8 mouse cellular contexts compared by ENCODE assay signal in genomic region chr16:34573856-34574491, GRCm38 (mm10). TPM values are rescaled to one million over a fixed set of nuclear protein-coding genes. Genes with fewer than 3 reads are reported as not detected.
DNase-seq lines count a peak whose midpoint lies in the region; ATAC-seq and TF ChIP-seq lines count a peak whose summit lies in the region.

No protein-coding gene starts in this region.

- peak overlapping the region; percentile 92 for H3K4me2 ChIP-seq in kidney, postnatal 0 days (ENCODE audit: low read length)
- H3K4me2 ChIP-seq in heart, postnatal 0 days (ENCODE audit: low read depth, low read length), result peak overlapping the region; percentile 92
- peak overlapping the region; percentile 71 for H3K4me2 ChIP-seq in liver, embryonic 16.5 days (ENCODE audit: low read depth, low read length)

- no peaks in the 10 kb centered on the region for H3K4me1 ChIP-seq in kidney, postnatal 0 days (replicated peaks; ENCODE audit: insufficient read depth, low read length)
- H3K4me1 ChIP-seq in heart, postnatal 0 days (ENCODE audit: control insufficient read depth, insufficient read depth), result 0 out of 2 replicates have a peak, but pooled peaks cover 5% of the 10 kb centered on the region
- H3K4me1 ChIP-seq in liver, embryonic 16.5 days (ENCODE audit: control insufficient read depth, low read depth, low read length), result no peaks in the 10 kb centered on the region; the same call in 1 of the 2 replicates
- H3K4me1 ChIP-seq in testis, adult 2 months (ENCODE audit: control insufficient read depth, insufficient read depth, low read length), result peaks cover 14% of the 10 kb centered on the region

- no peaks in the 10 kb centered on the region for H3K36me3 ChIP-seq in kidney, postnatal 0 days (ENCODE audit: insufficient read depth, low read length)
- H3K36me3 ChIP-seq in heart, postnatal 0 days (replicated peaks; ENCODE audit: control insufficient read depth, insufficient read depth, low read length), result no peaks in the 10 kb centered on the region
- H3K36me3 ChIP-seq in liver, embryonic 16.5 days (ENCODE audit: control insufficient read depth, insufficient read depth), result no peaks in the 10 kb centered on the region
- no peaks in the 10 kb centered on the region for H3K36me3 ChIP-seq in testis, adult 2 months (ENCODE audit: control insufficient read depth, insufficient read depth, low read length)

- no peaks in the 10 kb centered on the region for H3K9me3 ChIP-seq in kidney, postnatal 0 days (replicated peaks; ENCODE audit: low read length)
- H3K9me3 ChIP-seq in heart, postnatal 0 days (replicated peaks; ENCODE audit: control insufficient read depth, low read length), result peaks cover 8% of the 10 kb centered on the region; the same call in 1 of the 2 replicates
- H3K9me3 ChIP-seq in liver, embryonic 16.5 days (replicated peaks; ENCODE audit: control insufficient read depth, low read length), result no peaks in the 10 kb centered on the region

- peak overlapping the region; percentile 78 for H3K4me3 ChIP-seq in kidney, postnatal 0 days (replicated peaks; ENCODE audit: low read depth, low read length)
- peak overlapping the region; percentile 63 for H3K4me3 ChIP-seq in heart, postnatal 0 days (ENCODE audit: low read depth, low read length)
- peak overlapping the region; percentile 61 for H3K4me3 ChIP-seq in liver, embryonic 16.5 days (ENCODE audit: low read depth, low read length)
- H3K4me3 ChIP-seq in testis, adult 2 months (ENCODE audit: control insufficient read depth, low read depth, low read length), result peak overlapping the region; percentile 76

- no peak for TF ChIP-seq POLR2A in testis, adult 2 months (IDR thresholded peaks at IDR 0.05; ENCODE audit: control insufficient read depth, low read depth, low read length)

- no peak for TF ChIP-seq CTCF in kidney, postnatal 0 days (IDR thresholded peaks at IDR 0.05; ENCODE audit: low read depth)
- no peak for TF ChIP-seq CTCF in heart, postnatal 0 days (IDR thresholded peaks at IDR 0.05; ENCODE audit: low read depth)
- no peak for TF ChIP-seq CTCF in testis, adult 2 months (IDR thresholded peaks at IDR 0.05; ENCODE audit: control insufficient read depth, insufficient read depth, insufficient replicate concordance, low read depth, low read length)

- TF ChIP-seq EP300 in heart, postnatal 0 days (IDR thresholded peaks at IDR 0.05; ENCODE audit: low read depth), result no peak

- H3K27ac ChIP-seq in kidney, postnatal 0 days, result peak overlapping the region; percentile 77
- peak overlapping the region; percentile 72 for H3K27ac ChIP-seq in heart, postnatal 0 days (ENCODE audit: low read depth)
- no peak overlapping the region for H3K27ac ChIP-seq in liver, embryonic 16.5 days (ENCODE audit: low read length)
- no peak overlapping the region for H3K27ac ChIP-seq in testis, adult 2 months (ENCODE audit: control insufficient read depth, insufficient read depth, low read depth, low read length)

- peak overlapping the region; percentile 92 for H3K9ac ChIP-seq in kidney, postnatal 0 days (ENCODE audit: low read depth, low read length)
- peak overlapping the region; percentile 74 for H3K9ac ChIP-seq in heart, postnatal 0 days (replicated peaks; ENCODE audit: low read depth, low read length)
- H3K9ac ChIP-seq in liver, embryonic 16.5 days (ENCODE audit: low read depth, low read length), result peak overlapping the region; percentile 52; the same call in 1 of the 2 replicates

- under 1% methylated on average over 40 of the region's 42 CpGs for WGBS in kidney, postnatal 0 days
- WGBS in heart, postnatal 0 days, result 2% methylated on average over 31 of the region's 42 CpGs
- WGBS in liver, embryonic 16.5 days (ENCODE audit: insufficient replicate concordance), result 3% methylated on average over 23 of the region's 42 CpGs

- peak; percentile 68 for ATAC-seq in kidney, postnatal 0 days (replicated peaks; ENCODE audit: low FRiP score, low read depth)
- ATAC-seq in heart, postnatal 0 days (ENCODE audit: insufficient read depth, low read depth), result peak; percentile 67
- ATAC-seq in liver, embryonic 16.5 days (ENCODE audit: low read depth), result 0 out of 2 replicates have a peak, but pooled peaks have one; percentile 13

- DNase-seq in kidney, postnatal 0 days (ENCODE audit: low spot score), result peak; percentile 56
- DNase-seq in kidney, adult 18-20 months, result no peak
- DNase-seq in ES-CJ7 (ENCODE audit: low read depth, low spot score), result peak; percentile 28
- DNase-seq in cerebellum, postnatal 10 days, result peak; percentile 48 to 55
- DNase-seq in heart, postnatal 0 days (ENCODE audit: low spot score), result no peak
- DNase-seq in Muller cell, postnatal 12 days (ENCODE audit: inconsistent ontology term), result no peak

- H3K27me3 ChIP-seq in kidney, postnatal 0 days (ENCODE audit: insufficient read depth, low read length), result no peaks in the 10 kb centered on the region
- H3K27me3 ChIP-seq in heart, postnatal 0 days (ENCODE audit: control insufficient read depth, insufficient read depth, low read length), result peaks cover 11% of the 10 kb centered on the region; the same call in 1 of the 2 replicates
- H3K27me3 ChIP-seq in liver, embryonic 16.5 days (ENCODE audit: control insufficient read depth, insufficient read depth, low read depth, low read length), result peaks cover 51% of the 10 kb centered on the region
- H3K27me3 ChIP-seq in testis, adult 2 months (ENCODE audit: control insufficient read depth, insufficient read depth, low read length), result peaks cover 7% of the 10 kb centered on the region; the same call in 1 of the 2 replicates

RNA-seq across cellular contexts. Expression of gene Kalrn, which starts 0.6 kb away (rescaled TPM):
- 19.5 and 20.0 TPM in 2 replicates for polyA plus RNA-seq in kidney, postnatal 0 days (2015; fragmentation: Nextera tagmentation; extraction: Ambion mirVana)
- total RNA-seq in heart, postnatal 0 days (2014; rRNA removed; ENCODE audit: low replicate concordance), result 44.5 and 48.9 TPM in 2 replicates
- polyA plus RNA-seq in heart, postnatal 0 days (2015; fragmentation: Nextera tagmentation; extraction: Ambion mirVana), result 19.4 and 20.0 TPM in 2 replicates
- polyA plus RNA-seq in liver, embryonic 16.5 days (2015; fragmentation: Nextera tagmentation; extraction: Ambion mirVana), result 9.9 and 11.2 TPM in 2 replicates
- polyA plus RNA-seq in testis, adult 2 months (2012; rRNA removed), result 4.2 and 5.7 TPM in 2 replicates

Comparison
In these comparisons a context has a peak if more than half of its experiments do, and no peak if none do; other contexts are left out.
1. DNase-seq: peak in kidney, postnatal 0 days (single experiment), ES-CJ7 (single experiment) and cerebellum, postnatal 10 days (2 of 2); none in kidney, adult 18-20 months (single experiment), heart, postnatal 0 days (single experiment) and Muller cell, postnatal 12 days (single experiment).
2. ATAC-seq: peak in every context shown above with its lines; median percentile 68 in kidney, postnatal 0 days; 67 in heart, postnatal 0 days; 13 in liver, embryonic 16.5 days.
3. H3K27ac ChIP-seq: peak in kidney, postnatal 0 days (single experiment) and heart, postnatal 0 days (single experiment); none in liver, embryonic 16.5 days (single experiment) and testis, adult 2 months (single experiment).
4. Peak in every context shown above with its lines, with median percentiles within 50 percentile points of each other: H3K4me2 ChIP-seq, H3K4me3 ChIP-seq and H3K9ac ChIP-seq.